Mouse (Mus musculus) midbrain, embryonic 14.5 days (tissue): ENCODE data around the gene Cfap43. TPM values are rescaled to one million over a fixed set of nuclear protein-coding genes. Genes with fewer than 3 reads are reported as not detected.

ENCODE experiments used
- ATAC-seq: fragments of 200-750 bp; cut with Nextera tagmentation; 2 replicates; pipeline ENCODE4 v1.8.0; 2017; ENCODE audit warnings: moderate number of reproducible peaks, moderate library complexity; ENCODE audit not compliant: low FRiP score, low TSS enrichment
- DNase-seq: peaks from one replicate; pipeline ENCODE4 v3.0.0-alpha.2; 2015
- H3K27ac ChIP-seq: fragments of 300-500 bp; sonication (generic); replicated peaks from 2 replicates; pipeline ENCODE4 v1.5.1; 2014; ENCODE audit warnings: mild to moderate bottlenecking, low read depth, low read length, moderate library complexity
- H3K27me3 ChIP-seq: fragments of 300-500 bp; sonication (generic); 2 replicates; pipeline ENCODE4 v1.6.1; 2014; ENCODE audit warnings: low read length, control low read depth, mixed read lengths; ENCODE audit not compliant: control insufficient read depth, insufficient read depth
- H3K36me3 ChIP-seq: fragments of 300-500 bp; sonication (generic); 2 replicates; pipeline ENCODE4 v1.6.1; 2014; ENCODE audit warnings: low read length, control low read depth; ENCODE audit not compliant: control insufficient read depth, insufficient read depth
- H3K4me1 ChIP-seq: fragments of 300-500 bp; sonication (generic); 2 replicates; pipeline ENCODE4 v1.6.1; 2014; ENCODE audit warnings: mild to moderate bottlenecking, antibody characterized with exemption, low read length, control low read depth; ENCODE audit not compliant: control insufficient read depth, insufficient read depth
- H3K4me2 ChIP-seq: fragments of 300-500 bp; sonication (generic); 2 replicates; pipeline ENCODE4 v1.6.1; 2014; ENCODE audit warnings: mild to moderate bottlenecking, low read length, moderate library complexity
- H3K4me3 ChIP-seq: fragments of 300-500 bp; sonication (generic); replicated peaks from 2 replicates; pipeline ENCODE4 v1.5.1; 2014; ENCODE audit warnings: low read depth, low read length
- H3K9ac ChIP-seq: fragments of 300-500 bp; sonication (generic); replicated peaks from 2 replicates; pipeline ENCODE4 v1.6.1; 2014; ENCODE audit warnings: mild to moderate bottlenecking, low read length, moderate library complexity
- H3K9me3 ChIP-seq: fragments of 300-500 bp; sonication (generic); 2 replicates; pipeline ENCODE4 v1.6.1; 2016; ENCODE audit warnings: low read length, control low read depth, mixed read lengths; ENCODE audit not compliant: control insufficient read depth
- WGBS: fragments of 180-500 bp; shearing (Covaris S2); extraction: QIAGEN DNeasy Blood & Tissue Kit; methylation state at CpG from one replicate; pipeline ENCODE4 v1.1.7; 2014; 5-methylcytosine and 5-hydroxymethylcytosine counted together
- polyA plus RNA-seq: library from polyadenylated mRNA; unstranded; fragments of >200 nt; fragmentation: Nextera tagmentation; extraction: Ambion mirVana; gene quantifications from 2 replicates; pipeline ENCODE4 v1.2.1, GENCODE M21; 2014

Gene Cfap43
- polyA plus RNA-seq, 1 experiment from 2014 or later: 0.47 TPM

DNA sequence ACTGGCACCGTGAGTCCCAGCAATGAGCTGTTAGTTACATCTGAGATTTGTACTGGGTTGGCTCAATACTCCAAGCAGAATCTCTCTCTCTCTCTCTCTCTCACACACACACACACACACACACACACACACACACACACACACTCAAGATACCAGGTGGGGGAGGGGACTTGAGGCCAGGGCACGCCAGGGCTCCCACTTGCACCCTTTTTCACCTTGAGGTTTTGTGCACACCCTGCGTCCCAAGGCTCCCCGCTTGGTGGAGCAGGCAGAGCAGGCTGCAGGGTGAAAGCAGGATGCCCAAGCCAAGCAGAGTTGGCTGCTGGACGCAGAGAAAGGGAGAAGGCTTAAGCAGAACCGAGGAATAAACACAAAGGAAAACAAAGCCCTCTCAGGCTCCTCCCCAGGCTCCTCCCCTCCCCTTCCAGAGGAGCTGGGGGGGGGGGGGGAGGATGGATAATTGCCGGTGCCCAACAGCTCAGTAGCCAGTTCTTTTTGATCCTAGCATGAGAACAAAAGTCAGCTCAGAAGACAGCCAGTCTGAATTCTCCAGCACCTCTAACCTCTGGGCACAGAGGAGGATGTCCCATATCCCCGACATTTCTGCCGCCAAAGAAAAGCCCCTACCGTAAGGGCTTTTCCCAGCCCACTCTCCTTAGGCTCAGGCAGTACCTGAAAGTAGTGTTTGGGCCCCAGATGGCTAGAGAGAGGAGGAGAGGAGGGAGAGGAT is 9.5 kb downstream of the Cfap43 start:
- Histone ChIP-seq H3K4me3 (peak overlapping the region; percentile 19), H3K27ac (peak overlapping the region; percentile 95), H3K4me1 (peaks cover 20% of the 10 kb centered on the region), H3K9ac (peak overlapping the region; percentile 65), H3K9me3 (no peaks in the 10 kb centered on the region), H3K36me3 (no peaks in the 10 kb centered on the region), H3K4me2 (peak overlapping the region; percentile 55), H3K27me3 (no peaks in the 10 kb centered on the region)
- 1% methylated on average over 10 of the region's 10 CpGs for WGBS
- DNase-seq (peak; percentile 78), ATAC-seq (peak; percentile 85)

DNA sequence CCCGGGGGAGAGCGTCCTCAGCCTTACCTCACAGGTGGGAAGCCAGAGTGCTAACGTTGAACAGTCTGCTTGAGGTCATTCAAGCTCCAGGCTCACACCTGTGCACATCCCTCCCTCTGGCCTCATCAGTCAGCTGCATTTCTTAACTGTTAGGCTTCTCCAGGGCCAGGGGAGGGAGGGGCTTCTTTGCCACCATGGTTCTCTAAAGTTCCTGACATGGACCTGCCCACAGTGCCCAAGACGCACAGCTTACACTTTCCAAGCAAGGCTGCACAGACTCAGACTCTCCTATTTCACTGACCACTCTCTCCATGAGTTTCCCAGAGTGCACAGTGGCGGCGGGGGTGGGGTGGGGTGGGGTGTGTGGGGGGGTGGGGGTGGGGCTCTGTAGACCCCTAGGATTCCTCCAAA is 10.1 kb downstream of the Cfap43 start:
- Histone ChIP-seq H3K4me2 (peak overlapping the region; percentile 55), H3K9me3 (no peaks in the 10 kb centered on the region), H3K27me3 (no peaks in the 10 kb centered on the region), H3K4me1 (peaks cover 20% of the 10 kb centered on the region), H3K36me3 (no peaks in the 10 kb centered on the region), H3K4me3 (no peak overlapping the region), H3K27ac (peak overlapping the region; percentile 95), H3K9ac (peak overlapping the region; percentile 65)
- DNase-seq (peak; percentile 34), ATAC-seq (no peak; the same call in 1 of the 2 replicates)
- WGBS: 15% methylated on average over 6 of the region's 6 CpGs

- Histone ChIP-seq H3K27ac (no peak overlapping the region), H3K4me2 (no peak overlapping the region), H3K4me1 (peaks cover 20% of the 10 kb centered on the region), H3K9me3 (no peaks in the 10 kb centered on the region), H3K36me3 (no peaks in the 10 kb centered on the region), H3K27me3 (no peaks in the 10 kb centered on the region), H3K4me3 (no peak overlapping the region), H3K9ac (no peak overlapping the region)
- ATAC-seq: no peak
- no peak for DNase-seq
- over 99% methylated on average over 9 of the region's 9 CpGs for WGBS
These were observed 11.5 kb downstream of the Cfap43 start for GRCm38 (mm10) chr19:47907596-47907995.

DNA sequence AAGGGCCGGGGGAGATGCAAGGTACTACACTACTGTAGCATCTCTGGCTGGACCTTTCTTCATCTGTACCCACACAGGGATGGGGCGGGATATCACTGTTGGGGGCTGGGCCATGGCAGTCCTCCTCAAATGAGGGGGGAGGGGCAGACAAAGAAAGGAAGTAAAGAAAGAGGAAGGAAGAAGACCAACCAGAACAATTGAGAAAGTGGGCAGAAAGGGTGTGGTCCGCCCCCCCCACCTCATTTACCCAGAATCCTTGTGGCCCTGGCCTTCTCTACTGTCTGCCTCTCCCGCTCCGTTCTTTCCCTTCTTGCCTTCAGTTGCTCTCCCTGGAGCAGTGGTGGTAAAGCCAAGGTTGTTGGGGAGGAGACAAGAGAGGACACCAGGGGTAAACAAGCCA is 13.5 kb downstream of the Cfap43 start:
- H3K36me3 ChIP-seq: no peaks in the 10 kb centered on the region
- H3K27me3 ChIP-seq: no peaks in the 10 kb centered on the region
- H3K9ac ChIP-seq: no peak overlapping the region
- WGBS: 91% methylated on average over 5 of the region's 5 CpGs
- H3K4me3 ChIP-seq: no peak overlapping the region
- H3K9me3 ChIP-seq: no peaks in the 10 kb centered on the region
- no peak overlapping the region for H3K27ac ChIP-seq
- ATAC-seq (no peak), DNase-seq (no peak)
- H3K4me2 ChIP-seq: no peak overlapping the region
- H3K4me1 ChIP-seq: peaks cover 20% of the 10 kb centered on the region

DNA sequence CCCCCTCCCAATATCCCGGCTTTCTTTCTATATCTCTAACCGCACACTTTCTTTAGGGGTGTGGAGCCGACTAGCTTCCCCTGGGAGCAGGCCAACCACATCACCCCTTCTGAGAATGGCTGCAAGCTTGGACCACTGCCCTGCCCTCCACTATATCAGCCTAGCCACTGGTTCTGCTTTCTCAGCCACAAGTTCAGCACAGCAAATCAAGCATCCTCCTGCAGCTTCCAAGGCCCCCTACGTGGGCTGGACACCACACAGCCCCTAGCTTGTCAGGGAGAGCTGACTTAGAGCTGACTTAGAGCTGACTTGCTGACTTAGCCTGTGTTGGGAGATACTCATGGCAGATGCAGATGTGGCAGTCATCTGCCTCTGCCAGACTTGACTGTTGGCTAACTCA is 14.0 kb downstream of the Cfap43 start:
- no peaks in the 10 kb centered on the region for H3K9me3 ChIP-seq
- H3K4me2 ChIP-seq: no peak overlapping the region
- peaks cover 16% of the 10 kb centered on the region for H3K4me1 ChIP-seq
- no peaks in the 10 kb centered on the region for H3K27me3 ChIP-seq
- WGBS: 86% methylated on average over 4 of the region's 4 CpGs
- H3K36me3 ChIP-seq: no peaks in the 10 kb centered on the region
- no peak overlapping the region for H3K4me3 ChIP-seq
- ATAC-seq (no peak), DNase-seq (no peak)
- no peak overlapping the region for H3K9ac ChIP-seq
- H3K27ac ChIP-seq: no peak overlapping the region

- no peak overlapping the region for H3K4me3 ChIP-seq
- H3K9me3 ChIP-seq: no peaks in the 10 kb centered on the region
- DNase-seq (no peak), ATAC-seq (no peak)
- WGBS: 65% methylated on average over 4 of the region's 4 CpGs
- H3K36me3 ChIP-seq: no peaks in the 10 kb centered on the region
- no peak overlapping the region for H3K27ac ChIP-seq
- H3K4me1 ChIP-seq: peaks cover 2% of the 10 kb centered on the region
- no peaks in the 10 kb centered on the region for H3K27me3 ChIP-seq
- H3K9ac ChIP-seq: no peak overlapping the region
- H3K4me2 ChIP-seq: no peak overlapping the region
These were observed 15.4 kb downstream of the Cfap43 start for GRCm38 (mm10) chr19:47903679-47904078.

GRCm38 (mm10) chr19:47902316-47903201 is 16.5 kb downstream of the Cfap43 start:
- H3K36me3 ChIP-seq: no peaks in the 10 kb centered on the region
- H3K9me3 ChIP-seq: no peaks in the 10 kb centered on the region
- ATAC-seq (no peak), DNase-seq (peak; percentile 23)
- no peak overlapping the region for H3K27ac ChIP-seq
- H3K4me3 ChIP-seq: no peak overlapping the region
- 76% methylated on average over 13 of the region's 13 CpGs for WGBS
- no peaks in the 10 kb centered on the region for H3K4me1 ChIP-seq
- H3K4me2 ChIP-seq: no peak overlapping the region
- H3K27me3 ChIP-seq: no peaks in the 10 kb centered on the region
- no peak overlapping the region for H3K9ac ChIP-seq

GRCm38 (mm10) chr19:47900558-47900957 is 18.5 kb downstream of the Cfap43 start:
- H3K4me3 ChIP-seq: no peak overlapping the region
- H3K4me2 ChIP-seq: no peak overlapping the region
- H3K27ac ChIP-seq: no peak overlapping the region
- 87% methylated on average over 10 of the region's 10 CpGs for WGBS
- no peaks in the 10 kb centered on the region for H3K9me3 ChIP-seq
- ATAC-seq: no peak
- no peak overlapping the region for H3K9ac ChIP-seq
- no peak for DNase-seq
- no peaks in the 10 kb centered on the region for H3K4me1 ChIP-seq
- no peaks in the 10 kb centered on the region for H3K27me3 ChIP-seq
- peaks cover 10% of the 10 kb centered on the region for H3K36me3 ChIP-seq
